Mouse (Mus musculus): ENCODE results near the gene Ankrd61.

Ankrd61 gene

DNA sequence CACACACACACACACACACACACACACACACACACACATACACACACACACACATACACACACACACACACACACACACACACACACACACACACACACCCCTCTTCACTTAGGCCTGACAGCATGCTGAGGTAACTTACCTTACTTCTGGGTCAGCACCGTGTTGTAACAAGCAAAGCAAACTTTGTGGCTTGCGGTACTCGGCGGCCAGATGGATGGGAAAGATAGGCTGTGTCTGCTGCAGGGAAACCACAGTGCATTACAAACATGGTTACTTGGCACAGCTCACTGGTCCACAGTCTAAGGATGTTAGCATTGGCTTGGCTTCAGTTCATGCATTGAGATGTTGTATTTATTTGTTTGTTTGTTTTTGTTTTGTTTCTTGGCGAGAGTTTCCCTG lies 4.1 kb downstream of the Ankrd61 start:
- DNase-seq (ENCODE audit: low spot score): no peak

- no peak for DNase-seq (ENCODE audit: low spot score)
Measured at GRCm38 (mm10) chr5:143892255-143892886, 5.1 kb downstream of the Ankrd61 start.

DNA sequence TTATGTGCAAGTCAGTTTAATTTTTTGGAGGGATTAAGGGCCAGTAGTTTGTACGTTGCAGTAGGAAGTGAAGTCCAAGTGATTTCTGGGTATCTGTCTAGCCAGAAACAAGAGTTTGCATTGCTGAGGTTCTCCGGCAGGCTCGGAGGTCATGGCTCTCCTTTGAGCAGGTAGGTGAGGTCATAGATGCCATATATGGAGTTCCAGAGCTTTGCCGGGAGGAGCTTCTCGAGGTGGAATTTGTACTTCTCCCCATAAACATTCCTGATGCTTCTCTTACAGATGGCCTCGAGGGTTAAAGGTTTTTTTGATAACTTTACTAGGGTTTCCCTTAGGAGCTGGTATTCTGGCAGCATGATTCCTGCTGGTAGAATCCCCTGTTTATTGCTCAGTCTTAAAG lies 6.7 kb downstream of the Ankrd61 start:
- DNase-seq (ENCODE audit: low spot score): no peak

GRCm38 (mm10) chr5:143885274-143885673 lies 12.2 kb downstream of the Ankrd61 start:
- DNase-seq (ENCODE audit: low spot score): no peak

DNA sequence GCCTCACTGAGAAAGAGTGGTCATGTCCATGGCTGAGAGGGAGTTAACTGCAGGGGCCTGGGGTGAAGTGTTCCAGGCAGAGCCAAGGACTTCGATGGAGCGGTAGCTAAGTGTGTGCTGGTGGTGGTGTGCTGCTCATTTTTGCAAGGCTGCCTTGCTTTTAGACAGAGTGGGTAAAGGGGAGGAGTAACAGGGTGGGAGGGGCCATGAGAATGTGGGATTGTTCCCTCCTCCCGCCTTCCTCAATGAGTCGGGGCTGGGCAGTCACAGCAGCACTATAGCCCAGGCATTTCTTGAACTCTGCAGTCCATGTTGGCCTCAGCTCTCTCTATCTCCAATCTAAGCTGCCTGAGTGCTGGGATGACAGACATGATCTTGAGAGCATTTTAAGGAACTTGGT lies 22.9 kb downstream of the Ankrd61 start:
- no peak for DNase-seq (ENCODE audit: low spot score)

DNA sequence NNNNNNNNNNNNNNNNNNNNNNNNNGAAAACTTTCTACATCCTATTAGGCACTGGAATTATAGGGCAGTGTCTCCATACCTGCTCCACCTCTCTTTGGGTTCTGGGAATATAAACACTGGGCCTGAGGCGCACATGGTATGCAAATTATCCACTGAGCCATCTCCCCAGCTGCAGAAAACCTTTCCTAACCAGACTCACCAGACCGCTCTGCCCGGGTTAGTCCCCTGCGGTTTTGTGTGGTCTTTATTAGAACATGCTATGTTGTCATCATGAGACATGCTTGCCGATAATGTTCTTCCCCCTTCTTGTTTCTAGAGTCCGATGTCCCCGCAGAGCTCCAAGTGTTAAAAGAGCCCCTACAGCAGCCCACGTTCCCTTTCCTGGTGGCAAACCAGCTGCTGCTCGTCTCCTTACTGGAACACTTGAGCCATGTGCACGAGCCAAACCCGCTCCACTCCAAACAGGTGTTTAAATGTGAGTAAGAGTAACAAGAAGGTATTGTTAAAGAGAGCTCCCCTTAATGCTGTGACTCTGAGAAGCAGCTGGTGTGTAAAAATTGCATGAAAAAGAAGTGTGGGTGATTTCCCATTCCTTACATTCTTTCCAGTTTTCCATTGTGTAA lies 25.8 kb downstream of the Ankrd61 start:
- no peak for DNase-seq (ENCODE audit: low spot score)
